Mouse (Mus musculus): ENCODE data around the gene Olfr1198. TPM values are rescaled to one million over a fixed set of nuclear protein-coding genes. Genes with fewer than 3 reads are reported as not detected.

The Olfr1198 gene
- polyA plus RNA-seq (2021; fragmentation: Nextera tagmentation) = not detected in 2 replicates
- long read RNA-seq, experiment 1 = 0 reads
- long read RNA-seq, experiment 2 = 0 reads

DNA sequence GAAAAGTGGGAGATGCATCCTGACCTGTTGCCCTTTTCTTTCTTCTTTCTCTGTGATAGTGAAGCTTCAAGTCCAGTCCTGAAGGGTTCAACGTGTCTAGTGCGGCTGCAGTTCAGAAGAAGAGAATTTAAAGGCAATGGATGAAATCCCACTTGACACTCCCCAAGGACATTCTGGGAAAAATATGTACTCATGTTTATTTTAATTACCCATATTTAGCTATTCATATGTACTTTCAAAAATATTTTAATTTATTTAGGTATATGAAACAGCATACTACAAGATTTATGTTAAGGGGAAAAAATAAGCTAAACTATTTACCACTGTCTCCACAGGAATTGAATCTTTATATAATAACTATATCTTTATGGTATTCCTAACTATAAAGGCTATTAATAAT is at the start of gene Olfr1198:
Gene Olfr1198, minus strand, starts transcription at position 101 of the 400 bp plus-strand sequence.

DNA sequence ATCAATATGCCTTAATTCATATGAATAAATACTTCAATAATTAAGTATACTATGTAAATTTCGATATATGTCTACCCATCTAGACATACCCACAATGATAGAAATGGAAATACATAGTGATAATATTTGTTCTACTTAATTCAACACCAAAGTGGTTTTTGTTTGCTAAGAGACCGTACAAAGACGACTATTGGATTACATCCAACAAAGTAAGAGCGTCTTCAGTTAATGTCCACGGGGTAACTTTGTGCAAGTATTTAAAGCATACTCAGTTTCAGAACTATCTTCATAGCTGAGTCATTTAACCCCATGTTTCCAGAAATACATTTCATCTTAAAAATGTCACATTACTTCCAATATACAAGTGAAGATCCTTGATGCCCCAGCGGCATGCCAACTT is 41.6 kb upstream of the Olfr1198 start, which contains the start of gene Olfr1201:
Gene Olfr1201, plus strand, starts transcription at position 301 of the 400 bp plus-strand sequence.

DNA sequence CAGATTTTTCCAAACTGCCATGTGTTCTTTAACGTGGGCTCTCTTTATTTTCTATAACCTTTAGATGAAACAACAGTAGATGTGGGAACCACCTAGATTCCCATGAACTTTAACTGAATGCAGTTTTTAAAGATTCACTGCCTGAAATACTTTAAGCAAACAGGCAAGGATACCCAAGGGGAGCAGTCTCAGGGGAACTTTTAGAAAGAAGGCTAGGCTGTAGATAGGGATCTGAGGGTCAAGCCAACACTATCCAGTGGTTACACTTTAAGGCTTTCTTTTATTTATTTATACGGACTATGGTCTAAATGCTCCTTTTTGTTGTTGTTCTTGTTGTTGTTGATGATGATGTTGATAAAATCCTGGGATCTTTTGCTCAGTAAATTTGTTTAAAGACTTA is 19.2 kb upstream of the Olfr1198 start, which contains the start of gene Olfr1200:
Gene Olfr1200, minus strand, starts transcription at position 101 of the 400 bp plus-strand sequence.

DNA sequence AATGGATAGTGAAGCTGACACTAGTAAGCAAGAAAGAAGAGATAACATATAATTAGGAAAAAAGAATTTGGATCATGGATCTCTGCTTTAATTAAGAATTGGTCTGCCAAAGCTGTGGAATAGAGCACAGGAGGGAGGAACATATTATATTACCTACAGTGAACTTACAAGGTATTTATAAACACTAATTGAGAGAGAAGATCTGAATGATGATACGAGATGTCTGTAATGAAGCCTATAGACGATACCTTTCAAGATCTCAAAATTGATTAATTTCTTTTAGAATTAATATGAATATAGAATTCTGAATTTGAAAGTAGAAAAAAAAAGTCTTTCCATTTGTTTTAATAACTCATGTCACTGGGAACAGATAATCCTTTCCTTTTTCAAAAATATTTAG is 9.2 kb upstream of the Olfr1198 start, which contains the start of gene Olfr1199:
Gene Olfr1199, minus strand, starts transcription at position 101 of the 400 bp plus-strand sequence.

DNA sequence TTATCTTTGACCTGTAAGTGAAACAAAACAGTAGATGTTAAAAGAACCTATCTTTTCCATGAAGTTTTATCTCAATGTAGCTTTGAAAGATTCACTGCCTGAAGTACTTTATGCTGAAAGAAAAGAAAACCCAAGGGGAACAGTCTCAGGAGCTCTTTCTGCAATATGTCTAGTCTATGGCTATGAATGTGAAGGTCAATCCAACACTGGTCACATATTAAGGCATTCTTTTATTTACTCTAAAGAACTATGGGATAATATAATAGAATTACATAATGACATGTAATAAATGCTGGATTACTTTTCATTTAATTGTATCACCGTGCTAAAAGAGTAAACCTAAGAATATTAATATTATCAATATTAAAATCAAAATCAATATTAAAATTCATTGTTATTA is 18.9 kb downstream of the Olfr1198 start, which contains the start of gene Olfr1197:
Gene Olfr1197, minus strand, starts transcription at position 101 of the 400 bp plus-strand sequence.

DNA sequence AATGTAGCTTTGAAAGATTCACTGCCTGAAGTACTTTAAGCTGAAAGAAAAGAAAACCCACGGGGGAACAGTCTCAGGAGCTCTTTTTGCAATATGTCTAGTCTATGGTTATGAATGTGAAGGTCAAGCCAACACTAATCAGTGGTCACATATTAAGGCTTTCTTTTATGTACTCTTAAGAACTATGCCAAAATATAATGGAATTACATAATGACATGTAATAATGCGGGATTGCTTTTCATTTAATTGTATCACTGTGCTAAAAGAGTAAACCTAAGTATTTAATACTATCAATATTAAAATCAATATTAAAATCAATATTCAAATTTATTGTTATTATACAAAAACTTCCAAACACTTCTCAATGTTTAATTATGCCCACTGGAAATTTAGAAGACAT is 46.7 kb downstream of the Olfr1198 start, which contains the start of gene Olfr1196:
Gene Olfr1196, minus strand, starts transcription at position 101 of the 400 bp plus-strand sequence.

Other genes with a start within 250 kb of the Olfr1198 start
- not detected in 2 replicates for gene Olfr1186, start 232.8 kb downstream of the Olfr1198 start, polyA plus RNA-seq (2021; fragmentation: Nextera tagmentation)
- not detected in 2 replicates for gene Olfr1188, start 194.4 kb downstream of the Olfr1198 start, polyA plus RNA-seq (2021; fragmentation: Nextera tagmentation)
- gene Olfr1189, start 164.9 kb downstream of the Olfr1198 start, polyA plus RNA-seq (2021; fragmentation: Nextera tagmentation) = not detected in 2 replicates
- not detected in 2 replicates for gene Olfr1191-ps1, start 110.8 kb downstream of the Olfr1198 start, polyA plus RNA-seq (2021; fragmentation: Nextera tagmentation)
- gene Olfr1192-ps1, start 102.9 kb downstream of the Olfr1198 start, polyA plus RNA-seq (2021; fragmentation: Nextera tagmentation) = not detected in 2 replicates
- not detected in 2 replicates for gene Olfr1193, start 75.7 kb downstream of the Olfr1198 start, polyA plus RNA-seq (2021; fragmentation: Nextera tagmentation)
- gene Olfr1195, start 62.2 kb downstream of the Olfr1198 start, polyA plus RNA-seq (2021; fragmentation: Nextera tagmentation) = not detected in 2 replicates
- not detected in 2 replicates for gene Olfr1196, start 46.8 kb downstream of the Olfr1198 start, polyA plus RNA-seq (2021; fragmentation: Nextera tagmentation)
- gene Olfr1197, start 19.0 kb downstream of the Olfr1198 start, polyA plus RNA-seq (2021; fragmentation: Nextera tagmentation) = not detected in 2 replicates
- gene Olfr1199, start 9.1 kb upstream of the Olfr1198 start, polyA plus RNA-seq (2021; fragmentation: Nextera tagmentation) = not detected in 2 replicates
- 0.04 TPM in 1 of 2 replicates, not detected in the other for gene Olfr1200, start 19.1 kb upstream of the Olfr1198 start, polyA plus RNA-seq (2021; fragmentation: Nextera tagmentation)
- gene Olfr1201, start 41.7 kb upstream of the Olfr1198 start, polyA plus RNA-seq (2021; fragmentation: Nextera tagmentation) = not detected in 2 replicates
- gene Olfr1202, start 63.1 kb upstream of the Olfr1198 start, polyA plus RNA-seq (2021; fragmentation: Nextera tagmentation) = not detected in 2 replicates
- not detected in 2 replicates for gene Olfr1205, start 78.4 kb upstream of the Olfr1198 start, polyA plus RNA-seq (2021; fragmentation: Nextera tagmentation)
- not detected in 2 replicates for gene Olfr1204, start 97.9 kb upstream of the Olfr1198 start, polyA plus RNA-seq (2021; fragmentation: Nextera tagmentation)
- gene Olfr1206, start 111.9 kb upstream of the Olfr1198 start, polyA plus RNA-seq (2021; fragmentation: Nextera tagmentation) = not detected in 2 replicates
- gene Olfr1208, start 150.9 kb upstream of the Olfr1198 start, polyA plus RNA-seq (2021; fragmentation: Nextera tagmentation) = not detected in 2 replicates
- gene Olfr1209, start 163.8 kb upstream of the Olfr1198 start, polyA plus RNA-seq (2021; fragmentation: Nextera tagmentation) = not detected in 2 replicates
- gene Olfr1211, start 186.7 kb upstream of the Olfr1198 start, polyA plus RNA-seq (2021; fragmentation: Nextera tagmentation) = not detected in 2 replicates
- gene Olfr1212, start 202.6 kb upstream of the Olfr1198 start, polyA plus RNA-seq (2021; fragmentation: Nextera tagmentation) = not detected in 2 replicates
- not detected in 2 replicates for gene Gm13762, start 228.9 kb upstream of the Olfr1198 start, polyA plus RNA-seq (2021; fragmentation: Nextera tagmentation)
- gene Olfr1214, start 241.3 kb upstream of the Olfr1198 start, polyA plus RNA-seq (2021; fragmentation: Nextera tagmentation) = not detected in 2 replicates